Mouse (Mus musculus): Measurements from ENCODE around the gene Dgki.

The Dgki gene

DNA sequence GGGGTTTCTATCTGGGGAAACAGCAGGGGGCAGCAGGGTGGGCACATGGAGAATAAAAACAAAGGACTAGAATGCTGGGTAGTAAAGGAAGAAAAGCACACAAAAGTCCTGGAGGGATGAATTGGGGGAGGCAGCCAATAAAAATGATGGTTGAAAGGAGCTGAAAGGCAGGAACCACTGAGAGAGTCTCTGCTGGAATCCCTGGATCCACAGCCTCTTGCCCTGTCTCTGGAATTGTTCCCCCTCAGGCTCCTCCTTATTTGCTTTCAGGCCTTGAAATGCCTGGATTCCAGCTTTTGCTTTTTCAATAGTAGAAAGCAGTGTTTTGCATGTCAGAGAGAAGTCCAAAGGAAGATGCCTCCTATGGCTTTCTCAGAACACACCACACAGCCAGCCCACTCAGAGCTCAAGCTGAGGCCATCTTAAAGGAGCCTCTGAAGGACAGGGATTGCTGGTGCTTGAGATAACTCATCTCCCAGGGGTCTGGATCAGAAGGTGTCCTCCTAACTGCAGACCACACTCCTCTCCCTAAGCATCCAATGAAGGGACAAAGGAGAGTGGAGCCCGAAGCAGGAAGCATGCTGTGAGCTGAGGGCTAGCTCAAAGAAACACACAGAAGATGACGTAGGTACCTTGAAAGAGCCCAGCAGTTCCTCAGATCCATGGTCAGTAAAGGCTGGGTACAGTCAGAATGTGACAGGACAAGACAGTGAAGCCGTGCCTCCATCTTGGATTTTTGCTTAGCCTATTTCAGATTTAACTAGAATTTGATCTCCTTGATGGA lies 441.5 kb downstream of the Dgki start:
- DNase-seq (ENCODE audit: low read depth, low spot score): peak; percentile 0

DNA sequence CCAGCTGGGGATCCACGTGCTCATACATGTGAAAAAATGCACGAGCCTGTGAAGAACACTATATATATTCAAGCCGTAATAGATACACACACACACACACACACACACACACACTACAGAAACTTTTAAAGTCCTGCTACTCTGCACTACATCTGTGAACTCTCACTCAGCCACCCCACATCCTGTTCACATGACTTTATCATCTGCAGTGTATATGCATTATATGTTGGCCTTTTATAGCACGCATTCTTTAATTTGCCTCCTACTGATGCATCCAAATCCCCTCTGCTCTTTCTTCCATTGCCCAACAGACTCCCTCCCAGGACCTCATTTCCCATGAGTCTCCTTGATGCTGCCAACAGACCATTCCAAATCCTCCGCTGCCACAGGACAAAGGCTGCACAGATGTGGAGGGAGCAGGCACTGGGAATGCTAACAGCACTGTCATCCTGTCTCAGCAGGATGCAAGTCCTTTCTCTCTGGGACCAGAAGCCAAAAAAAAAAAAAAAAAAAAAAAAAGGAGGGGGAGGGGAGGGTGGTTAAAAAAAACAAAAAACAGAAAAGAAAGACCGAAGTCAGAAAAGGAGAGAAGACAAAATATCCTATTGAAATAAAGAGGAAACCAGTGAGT lies 442.2 kb downstream of the Dgki start:
- DNase-seq (ENCODE audit: low read depth, low spot score): peak; percentile 1

DNA sequence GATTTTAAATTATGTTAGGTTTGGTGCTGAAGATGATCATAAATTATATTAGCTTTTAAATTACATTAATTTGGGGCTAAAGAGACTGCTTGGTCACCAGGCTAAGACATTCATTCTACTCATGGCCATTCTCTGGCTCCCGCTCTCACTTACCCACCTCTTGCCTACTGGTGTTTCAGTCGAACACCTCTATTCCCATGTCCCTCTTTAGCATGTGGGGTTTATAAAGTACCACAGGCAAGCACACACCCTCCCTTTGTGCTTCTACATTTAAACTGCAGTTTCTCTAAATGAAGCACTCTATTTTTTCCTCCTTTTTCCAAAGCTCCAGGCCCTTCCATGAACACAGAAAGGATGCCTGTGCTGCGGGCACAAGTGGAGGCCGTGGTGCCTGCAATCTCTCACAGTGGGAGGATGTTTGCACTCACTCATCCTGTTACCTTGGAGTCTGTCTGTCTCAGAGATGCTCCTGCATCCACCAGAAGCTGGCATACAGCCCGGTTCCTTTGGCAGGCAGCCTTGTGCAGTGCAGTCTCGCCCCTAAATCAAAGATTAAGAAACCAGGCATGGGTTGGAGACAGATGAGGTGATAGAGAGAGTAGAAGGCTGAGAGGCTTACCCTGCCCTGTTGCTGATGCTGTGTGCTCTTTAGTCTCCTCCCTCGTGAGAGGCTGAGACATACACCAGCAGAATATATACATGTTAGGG lies 449.4 kb downstream of the Dgki start:
- DNase-seq (ENCODE audit: low read depth, low spot score): no peak

DNA sequence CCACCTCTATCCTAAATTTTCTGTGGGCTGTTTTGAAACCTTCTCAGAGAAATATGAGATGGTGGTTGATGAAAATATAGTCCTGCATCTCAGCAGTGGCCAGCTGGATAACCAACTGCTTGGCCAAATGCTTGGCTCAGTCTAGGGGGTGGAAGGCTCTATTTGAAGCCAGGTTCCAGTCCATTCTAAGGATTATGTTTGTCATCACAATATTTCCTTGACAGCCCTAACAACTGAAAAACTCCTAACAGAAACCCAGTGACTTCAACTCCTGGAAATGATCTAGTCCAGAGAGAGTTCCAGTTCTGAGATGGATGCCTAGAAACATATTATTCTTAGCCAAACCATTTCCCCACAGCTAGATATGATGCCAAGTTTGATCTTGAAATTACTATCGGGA lies 454.7 kb downstream of the Dgki start:
- no peak for DNase-seq (ENCODE audit: low read depth, low spot score)

DNA sequence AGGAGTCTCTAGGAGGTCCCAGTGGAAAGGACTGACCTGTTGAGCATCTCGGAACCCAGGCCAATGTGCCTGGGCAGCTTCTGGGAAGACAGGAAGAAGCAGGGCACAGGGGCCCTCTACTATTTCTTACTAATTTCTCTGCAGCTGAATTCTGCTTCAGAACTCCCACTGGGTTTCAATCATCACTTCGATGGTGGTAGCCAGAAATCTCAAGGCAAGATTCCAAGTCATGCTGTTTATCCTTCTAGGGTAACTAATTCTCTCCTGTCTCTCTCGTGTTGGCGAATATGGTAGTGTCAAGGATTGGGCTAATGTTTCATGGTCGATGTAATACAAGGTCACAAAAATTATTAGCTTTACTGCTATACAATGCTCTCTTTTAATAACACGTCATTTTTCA lies 455.7 kb downstream of the Dgki start:
- DNase-seq (ENCODE audit: low read depth, low spot score): no peak

DNA sequence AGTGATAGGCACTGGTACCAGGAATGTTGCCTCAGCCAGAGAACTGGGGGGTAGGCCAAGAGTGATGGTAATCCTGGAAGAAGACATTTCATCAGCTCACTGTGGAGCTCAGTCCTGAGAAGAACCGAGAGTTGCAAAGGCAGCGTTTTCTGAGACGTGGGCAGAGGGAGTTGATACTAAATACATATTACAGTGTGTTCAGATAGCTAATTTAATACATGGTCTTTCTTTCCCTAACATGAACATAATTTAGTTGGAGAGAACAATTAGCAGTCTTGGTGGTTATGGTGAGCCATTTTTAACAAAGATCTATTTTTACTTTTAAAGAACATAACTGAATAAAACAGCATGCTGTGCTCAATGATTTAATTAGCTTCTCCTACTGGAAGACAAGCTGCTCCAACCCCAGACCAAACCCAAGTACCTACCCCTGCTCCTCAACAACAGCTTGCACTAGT lies 456.9 kb downstream of the Dgki start:
- DNase-seq (ENCODE audit: low read depth, low spot score): no peak

DNA sequence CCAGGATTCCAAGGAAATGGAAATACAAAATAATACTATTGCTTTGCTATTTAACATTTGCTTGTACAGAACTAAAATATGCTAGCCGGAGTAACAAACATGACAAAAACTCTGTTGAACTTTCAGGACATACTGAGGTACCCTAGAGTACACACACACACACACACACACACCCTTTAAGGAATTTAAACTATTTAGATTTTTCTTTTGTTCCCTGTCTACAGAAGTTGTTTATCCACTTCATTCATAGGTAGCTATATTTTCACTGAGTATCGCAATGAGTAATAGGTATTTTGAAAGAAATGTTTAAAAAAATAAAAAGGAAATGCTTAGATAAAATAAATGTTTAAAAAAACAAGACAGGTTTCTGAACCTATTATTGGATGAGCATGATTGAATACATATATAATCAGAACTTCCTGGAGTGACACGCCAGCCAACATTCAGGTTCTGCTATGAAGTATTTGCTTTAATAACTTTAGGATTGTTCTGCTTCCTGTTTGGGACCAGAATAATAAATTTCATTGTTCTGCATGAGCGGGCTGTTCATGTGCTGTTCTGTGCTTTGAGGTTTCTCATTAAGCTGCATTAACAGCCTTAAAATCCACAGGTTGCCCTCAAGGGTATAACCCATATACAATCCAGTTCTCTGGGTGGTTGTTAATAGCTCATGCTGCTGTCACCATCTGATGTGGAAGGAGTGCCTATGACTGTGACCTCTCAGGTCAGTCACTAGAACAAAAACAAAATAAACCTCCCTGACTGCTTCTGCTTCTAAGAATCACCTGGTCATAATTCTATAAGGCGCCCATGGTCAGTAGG lies 457.7 kb downstream of the Dgki start:
- no peak for DNase-seq (ENCODE audit: low read depth, low spot score)

DNA sequence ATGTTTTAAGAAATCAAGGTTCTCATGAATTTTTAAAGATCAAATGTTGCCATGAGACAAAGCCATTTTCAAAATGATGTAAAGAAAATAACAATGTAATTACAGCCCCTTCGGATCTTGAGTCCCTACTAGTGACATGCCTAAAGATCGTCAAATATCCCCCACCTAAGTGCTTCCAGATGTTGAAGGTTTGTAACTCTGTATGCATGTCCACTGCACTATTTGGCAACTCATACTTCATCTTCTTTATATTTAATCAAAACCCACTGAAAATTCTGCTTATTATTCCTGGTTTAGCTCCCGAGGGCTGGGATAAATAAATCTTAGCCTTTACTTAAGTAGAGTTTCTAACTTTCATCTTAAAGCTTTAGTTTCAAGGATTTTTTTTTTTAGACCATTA lies 458.3 kb downstream of the Dgki start:
- no peak for DNase-seq (ENCODE audit: low read depth, low spot score)

DNA sequence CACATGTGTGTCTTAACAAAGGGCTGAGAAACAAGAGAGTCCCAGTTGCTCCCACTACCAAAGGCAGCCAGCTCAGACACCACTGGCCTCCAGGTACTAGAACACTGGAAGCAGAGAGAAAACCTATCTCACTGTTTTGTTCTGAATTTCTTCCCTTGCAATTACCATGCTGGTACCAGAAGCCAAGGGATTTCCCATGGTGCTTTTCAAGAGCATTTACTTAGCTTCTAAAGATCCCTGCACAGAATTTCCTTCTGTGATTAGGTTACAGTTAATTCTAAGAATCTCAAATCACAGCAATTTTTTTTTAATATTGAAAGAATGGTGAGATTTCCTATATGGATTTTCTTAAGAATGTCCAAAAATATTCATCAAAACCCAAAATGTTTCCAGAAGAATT lies 458.8 kb downstream of the Dgki start:
- DNase-seq (ENCODE audit: low read depth, low spot score): no peak

DNA sequence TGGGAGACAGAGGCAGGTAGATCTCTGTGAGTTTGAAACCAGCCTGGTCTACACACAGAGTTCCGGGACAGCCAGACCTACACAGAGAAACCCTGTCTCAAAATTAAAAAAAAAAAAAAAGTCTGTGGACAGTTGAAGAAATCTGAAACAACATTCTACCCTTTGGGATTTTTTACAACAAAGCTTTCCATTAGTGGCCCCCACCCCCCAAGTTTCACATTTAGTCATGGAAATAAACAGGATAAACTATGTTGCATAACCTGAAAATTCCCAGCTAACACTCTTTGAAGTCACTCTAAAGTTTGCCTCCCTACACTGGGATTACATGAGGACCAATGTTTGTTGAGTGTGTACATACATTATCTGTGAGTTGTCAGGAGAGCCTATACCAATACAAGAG lies 461.2 kb downstream of the Dgki start:
- no peak for DNase-seq (ENCODE audit: low read depth, low spot score)

DNA sequence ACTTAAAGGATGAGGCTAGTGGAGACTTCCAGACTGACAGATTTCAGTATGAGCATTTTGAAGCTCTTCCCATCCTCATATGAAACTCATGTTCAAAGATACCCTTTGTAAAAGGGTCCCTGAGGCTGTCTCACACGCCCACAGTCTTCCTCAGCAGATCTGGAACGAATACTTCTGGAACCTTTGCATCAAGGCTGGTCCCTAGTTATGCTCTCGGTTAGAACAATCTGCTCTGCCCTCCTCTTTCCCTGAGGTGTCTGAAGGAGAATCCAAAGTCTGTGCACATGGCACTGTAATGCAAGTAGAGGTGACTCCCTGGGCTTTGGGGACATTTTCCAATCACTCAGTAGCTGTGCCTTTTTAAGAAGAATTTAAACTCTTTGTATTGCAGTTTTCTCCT lies 464.6 kb downstream of the Dgki start:
- no peak for DNase-seq (ENCODE audit: low read depth, low spot score)

DNA sequence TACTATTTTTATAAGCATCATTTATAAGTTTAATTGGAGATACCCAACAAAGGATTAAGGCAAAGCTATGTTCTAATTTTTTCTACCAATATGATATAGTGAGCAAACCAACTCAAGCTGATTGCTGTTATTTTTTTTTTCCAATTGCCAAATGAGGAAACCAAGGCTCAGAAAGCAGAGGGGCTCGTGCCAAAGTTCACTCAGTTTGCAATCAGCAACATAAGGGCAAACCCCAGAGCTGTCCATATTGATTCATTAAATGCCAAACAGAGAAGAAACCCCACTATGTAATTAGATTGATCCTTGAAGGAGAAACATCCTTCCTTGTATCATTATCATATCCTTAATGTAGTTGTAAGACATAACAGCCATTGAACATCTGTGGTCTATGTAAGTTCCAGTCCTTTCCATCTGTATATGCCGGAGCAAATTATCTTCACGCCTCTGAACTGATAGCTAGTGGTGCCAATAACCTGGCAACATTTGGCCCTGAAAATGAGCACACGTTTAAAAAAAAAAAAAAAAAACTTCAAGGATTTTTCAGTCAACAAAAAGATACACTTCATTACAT lies 465.2 kb downstream of the Dgki start:
- DNase-seq (ENCODE audit: low read depth, low spot score): no peak

DNA sequence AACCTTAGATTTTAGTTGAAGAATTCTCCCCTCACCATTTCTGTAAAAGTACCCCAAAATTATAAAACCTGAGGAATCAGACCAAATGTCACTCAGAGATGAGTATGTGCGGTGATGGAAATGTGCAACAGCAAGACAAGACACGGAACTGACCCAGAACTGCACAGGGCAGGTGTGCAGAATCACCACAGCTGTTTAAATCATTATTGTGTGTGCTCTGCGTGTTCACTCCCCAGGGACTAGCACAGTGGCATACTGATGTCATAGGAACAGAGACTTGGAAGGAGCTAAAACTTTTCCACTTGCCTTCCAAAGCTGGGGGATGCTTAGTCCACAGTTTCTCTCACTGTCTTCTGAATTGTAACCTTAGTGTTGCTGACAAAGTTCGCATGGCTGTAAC lies 467.3 kb downstream of the Dgki start:
- DNase-seq (ENCODE audit: low read depth, low spot score): no peak

DNA sequence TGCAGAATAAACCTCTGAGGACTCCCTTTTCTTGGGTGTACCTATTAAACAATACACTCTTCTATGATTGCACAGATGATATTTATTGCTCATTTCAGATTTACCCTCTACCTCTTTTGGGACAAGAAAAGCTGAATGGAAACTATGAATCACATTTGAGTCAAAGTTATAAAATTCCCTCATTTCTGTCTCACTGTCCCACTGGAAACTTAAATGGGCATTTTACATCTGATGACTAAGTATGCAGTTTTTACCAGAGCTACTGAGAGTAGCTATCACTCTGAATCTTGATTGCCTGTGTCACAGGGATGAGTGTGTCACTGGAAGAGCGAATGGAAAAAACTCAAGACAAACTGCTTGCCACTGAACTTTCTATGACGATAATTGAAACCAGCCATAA lies 467.8 kb downstream of the Dgki start:
- DNase-seq (ENCODE audit: low read depth, low spot score): no peak

DNA sequence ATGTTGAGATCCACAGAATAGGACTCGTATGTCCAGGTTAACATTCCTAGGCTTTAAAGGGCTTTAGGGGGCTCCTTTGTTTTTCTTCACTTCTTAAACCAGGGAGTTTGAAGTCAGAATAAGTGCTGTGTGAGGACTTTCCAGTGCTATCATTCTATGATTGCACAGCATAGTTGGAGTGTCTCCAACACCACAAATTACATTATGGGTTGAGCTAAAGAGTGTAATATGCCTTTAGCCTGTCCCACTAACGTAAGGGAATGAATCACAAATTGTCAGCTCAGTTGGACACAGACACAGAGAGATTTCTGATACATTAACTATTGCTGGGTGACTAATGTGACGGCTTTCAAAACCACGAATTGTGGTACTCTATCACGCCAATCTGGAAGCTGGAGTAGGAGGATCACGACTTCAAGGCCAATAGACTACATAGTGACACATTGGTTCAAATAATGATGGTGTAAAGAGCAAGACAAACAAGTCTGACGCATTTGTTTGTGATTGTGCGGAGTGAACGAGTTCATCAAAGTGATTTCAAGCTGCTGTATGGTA lies 469.5 kb downstream of the Dgki start:
- DNase-seq (ENCODE audit: low read depth, low spot score): no peak

DNA sequence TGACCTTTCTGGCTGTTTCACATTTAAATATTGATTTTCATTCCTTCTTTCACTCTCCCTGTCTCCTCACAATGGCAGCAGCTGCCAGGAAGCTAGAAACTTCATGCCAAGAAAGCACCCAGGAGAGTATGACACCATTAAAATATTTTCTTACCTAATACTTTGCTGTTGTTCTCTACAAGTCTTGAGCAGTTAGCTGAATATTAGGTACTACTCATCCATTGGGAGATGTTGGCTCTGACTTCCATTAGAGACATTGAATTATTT lies 480.3 kb downstream of the Dgki start:
- DNase-seq (ENCODE audit: low read depth, low spot score): no peak

DNA sequence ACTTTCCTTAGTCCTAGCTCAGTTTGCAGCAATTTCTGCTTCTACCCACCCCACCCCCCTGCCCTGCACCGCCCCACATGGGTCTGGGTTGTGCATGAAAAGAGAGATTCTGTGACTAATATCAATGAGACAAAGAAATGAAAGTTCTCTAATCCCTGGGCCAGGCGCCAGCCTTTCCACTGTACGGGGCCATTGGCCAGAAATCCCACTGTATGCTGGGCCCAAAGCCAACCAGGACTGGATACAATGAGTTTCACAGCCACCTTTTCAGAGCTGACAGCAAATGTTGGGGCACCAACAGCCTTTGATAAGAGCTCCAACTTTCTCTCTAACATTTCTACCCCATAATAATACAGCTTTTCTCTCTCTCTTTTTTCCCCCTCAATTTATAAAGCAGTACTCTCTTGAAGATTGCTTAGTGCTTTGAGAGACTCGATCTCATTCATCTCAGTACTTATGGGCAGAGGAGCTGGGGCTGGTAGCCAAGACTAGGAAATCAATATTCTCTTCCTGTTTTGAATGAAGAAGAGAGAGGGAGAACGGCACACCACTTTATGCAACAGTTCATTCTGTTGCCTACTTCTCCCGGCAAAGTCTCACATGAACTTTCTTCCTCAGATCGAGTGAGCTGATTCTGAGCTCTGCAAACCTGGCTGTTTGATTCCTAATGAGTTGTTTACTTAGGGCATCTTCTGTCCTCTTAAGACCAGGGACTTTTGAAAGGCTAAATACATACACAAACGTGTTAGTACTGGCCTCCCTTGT lies 480.8 kb downstream of the Dgki start:
- DNase-seq (ENCODE audit: low read depth, low spot score): no peak

DNA sequence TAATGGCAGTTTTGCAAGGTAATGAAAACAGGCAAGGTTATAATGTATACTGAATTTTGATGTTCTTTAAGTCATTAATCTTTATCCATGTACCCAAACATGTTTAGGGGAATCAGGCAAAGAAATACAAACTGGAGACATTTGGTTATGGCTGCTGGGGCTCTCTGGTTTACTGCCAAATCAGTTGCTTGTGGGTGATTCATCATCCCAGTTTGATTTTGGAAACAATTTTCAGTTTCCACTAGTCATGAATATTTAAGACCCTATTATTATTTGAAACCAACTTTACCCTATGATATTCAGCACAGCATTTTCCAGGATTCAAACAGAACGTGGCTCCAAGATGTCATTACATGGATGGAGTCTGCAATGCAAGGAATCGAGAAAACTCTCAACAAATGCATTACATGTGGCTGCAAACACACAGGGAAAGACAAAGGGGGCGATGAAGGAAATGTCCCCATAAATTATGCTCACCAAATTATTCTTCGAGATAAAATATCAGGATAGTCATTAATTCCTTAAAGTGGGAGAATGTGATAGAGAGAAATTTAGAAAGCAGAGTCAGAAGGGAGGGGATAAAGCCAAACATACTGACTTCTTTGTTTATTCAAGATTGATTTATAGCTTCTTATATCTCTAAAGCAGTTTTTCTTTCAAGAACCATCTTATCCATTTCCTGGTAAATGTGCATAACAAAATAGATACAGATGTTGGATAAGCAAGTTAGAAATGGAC lies 481.5 kb downstream of the Dgki start:
- DNase-seq (ENCODE audit: low read depth, low spot score): no peak

DNA sequence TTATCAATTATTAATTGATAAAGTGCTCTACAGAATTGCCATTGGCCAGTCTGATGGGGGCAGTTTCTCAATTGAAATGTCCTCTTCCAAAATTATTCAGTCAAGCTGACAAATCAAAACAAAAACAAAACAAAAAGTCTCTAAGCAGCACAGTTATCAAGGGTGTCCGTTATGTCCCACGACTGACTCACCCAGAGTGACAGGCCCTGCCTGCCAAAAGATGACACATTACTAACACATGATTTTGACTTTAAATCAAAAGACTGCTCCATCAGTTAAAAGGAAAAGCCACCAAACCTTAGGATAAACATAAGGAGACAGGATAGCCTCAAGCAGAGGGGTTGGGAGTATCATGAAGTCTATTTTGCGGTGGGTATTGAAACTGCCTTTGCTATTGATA lies 483.3 kb downstream of the Dgki start:
- no peak for DNase-seq (ENCODE audit: low read depth, low spot score)

DNA sequence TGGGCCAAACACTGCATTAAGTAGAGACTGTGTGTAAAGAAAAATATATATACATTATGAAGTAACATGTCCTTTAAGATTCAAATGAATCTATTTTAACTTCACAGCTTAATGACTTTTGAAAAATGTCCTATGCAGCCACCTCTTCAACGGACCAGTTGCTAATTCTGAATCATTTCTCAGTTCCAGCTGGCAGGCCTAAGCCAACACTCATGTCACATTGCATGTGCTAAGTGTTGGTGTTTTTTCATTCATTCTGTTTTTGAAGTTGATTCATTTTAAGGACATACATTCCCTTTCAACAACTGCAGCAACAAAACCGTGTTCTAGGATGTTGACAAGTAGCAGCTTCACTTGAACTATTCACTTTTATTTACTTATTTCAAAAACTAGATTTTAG lies 484.0 kb downstream of the Dgki start:
- no peak for DNase-seq (ENCODE audit: low read depth, low spot score)
